Mouse (Mus musculus) lung, postnatal 0 days (tissue): ENCODE data around the gene Hydin.

Experiments
- CTCF ChIP-seq: IDR thresholded peaks from 2 replicates; pipeline ENCODE4 v1.5.1; 2016; ENCODE audit warnings: antibody characterized with exemption, mild to moderate bottlenecking
- EP300 ChIP-seq: IDR thresholded peaks from 2 replicates; pipeline ENCODE4 v1.6.1; 2016; ENCODE audit warnings: antibody characterized with exemption, mild to moderate bottlenecking, control low read depth

DNA sequence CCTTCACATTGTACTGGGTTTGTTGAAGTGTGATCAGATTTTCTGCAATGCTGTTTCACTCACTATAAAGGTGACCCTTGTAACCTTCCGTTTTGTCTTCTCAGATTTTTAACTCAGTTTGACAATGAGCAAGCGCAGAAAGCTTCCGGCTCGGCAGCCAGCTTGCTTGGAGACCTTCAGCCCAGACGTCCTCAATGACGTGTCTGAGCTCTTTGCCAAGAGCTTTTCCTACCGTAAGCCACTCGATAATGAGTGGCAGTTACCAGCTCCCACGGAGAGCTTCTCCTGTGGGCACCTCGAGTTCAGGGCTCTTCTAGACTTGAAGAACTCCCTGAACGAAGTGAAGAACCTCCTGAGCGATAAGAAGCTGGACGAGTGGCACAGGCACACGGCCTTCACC is 45.8 kb upstream of the Hydin start:
- TF ChIP-seq EP300 (no peak), CTCF (no peak)
